Mouse (Mus musculus) CH12.LX (cell line): Measurements from ENCODE around the gene Rtp1.

Experiments used
- EP300 ChIP-seq: IDR thresholded peaks from 2 replicates; pipeline ENCODE4 v1.6.1; 2011; ENCODE audit warnings: low read length, improper control_type of control experiment
- POLR2A ChIP-seq: IDR thresholded peaks from 2 replicates; pipeline ENCODE4 v1.6.1; 2011; ENCODE audit warnings: low read depth, mild to moderate bottlenecking, improper control_type of control experiment, low read length
- UBTF ChIP-seq: IDR thresholded peaks from 2 replicates; pipeline ENCODE4 v1.6.1; 2012; ENCODE audit warnings: low read depth, mild to moderate bottlenecking, inconsistent platforms, low read length, improper control_type of control experiment, moderate library complexity
- ZC3H11A ChIP-seq: IDR thresholded peaks from 2 replicates; pipeline ENCODE4 v1.6.1; 2012; ENCODE audit warnings: low read depth, mild to moderate bottlenecking, inconsistent platforms, low read length, improper control_type of control experiment

DNA sequence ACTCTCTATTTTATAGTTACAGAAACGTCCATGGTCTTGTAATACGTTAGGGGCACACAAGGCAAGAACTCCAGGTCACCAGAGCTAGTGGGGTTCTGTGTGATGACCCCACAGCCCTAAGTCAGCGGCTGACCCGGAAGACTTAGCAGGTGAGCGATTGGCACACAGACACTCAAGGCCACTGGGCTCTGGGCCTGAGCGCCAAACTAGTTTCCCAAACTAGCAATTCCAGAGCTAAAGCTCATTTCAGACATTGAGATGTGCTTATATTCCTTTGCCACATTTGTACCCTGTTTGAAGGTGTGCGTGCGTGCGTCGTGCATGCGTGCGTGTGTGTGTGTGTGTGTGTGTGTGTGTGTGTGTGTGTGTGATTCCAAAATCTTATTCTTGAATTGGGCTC lies 53.9 kb downstream of the Rtp1 start:
- no peak for TF ChIP-seq UBTF
- TF ChIP-seq EP300 = no peak
- no peak for TF ChIP-seq POLR2A
- TF ChIP-seq ZC3H11A = no peak
